Mouse (Mus musculus) ES-Bruce4 (cell line): ENCODE measurements around the gene Csde1.

Experiments
- CTCF ChIP-seq: IDR thresholded peaks from one replicate; pipeline ENCODE4 v1.8.1; 2011; ENCODE audit warnings: low read depth, low read length
- EP300 ChIP-seq: IDR thresholded peaks from 2 replicates; pipeline ENCODE4 v1.6.1; 2011; ENCODE audit warnings: low read depth, low read length; ENCODE audit not compliant: insufficient read depth
- POLR2A ChIP-seq: IDR thresholded peaks from one replicate; pipeline ENCODE4 v1.8.1; 2011; ENCODE audit warnings: low read length; ENCODE audit not compliant: insufficient read depth

GRCm38 (mm10) chr3:102970508-102970907 lies 49.7 kb upstream of the Csde1 start:
- TF ChIP-seq CTCF, result no peak
- TF ChIP-seq EP300, result no peak
- TF ChIP-seq POLR2A, result no peak
